Mouse (Mus musculus) midbrain, embryonic 15.5 days (tissue): Measurements from ENCODE around the gene Matn1. TPM values are rescaled to one million over a fixed set of nuclear protein-coding genes. Genes with fewer than 3 reads are reported as not detected.

Experiments
- ATAC-seq: fragments of 200-750 bp; cut with Nextera tagmentation; replicated peaks from 2 replicates; pipeline ENCODE4 v1.8.0; 2017; ENCODE audit warnings: moderate TSS enrichment
- H3K27ac ChIP-seq: fragments of 300-500 bp; sonication (generic); 2 replicates; pipeline ENCODE4 v1.5.1; 2015; ENCODE audit warnings: mild to moderate bottlenecking, inconsistent platforms
- H3K27me3 ChIP-seq: fragments of 300-500 bp; sonication (generic); replicated peaks from 2 replicates; pipeline ENCODE4 v1.6.1; 2015; ENCODE audit warnings: inconsistent platforms
- H3K36me3 ChIP-seq: fragments of 300-500 bp; sonication (generic); replicated peaks from 2 replicates; pipeline ENCODE4 v1.6.1; 2015; ENCODE audit warnings: inconsistent platforms
- H3K4me1 ChIP-seq: fragments of 300-500 bp; sonication (generic); 2 replicates; pipeline ENCODE4 v1.6.1; 2015; ENCODE audit warnings: inconsistent platforms
- H3K4me2 ChIP-seq: fragments of 300-500 bp; sonication (generic); 2 replicates; pipeline ENCODE4 v1.6.1; 2015; ENCODE audit warnings: inconsistent platforms, mild to moderate bottlenecking, moderate library complexity
- H3K4me3 ChIP-seq: fragments of 300-500 bp; sonication (generic); 2 replicates; pipeline ENCODE4 v1.5.1; 2015; ENCODE audit warnings: mild to moderate bottlenecking, inconsistent platforms
- H3K9ac ChIP-seq: fragments of 300-500 bp; sonication (generic); 2 replicates; pipeline ENCODE4 v1.6.1; 2015; ENCODE audit warnings: mild to moderate bottlenecking, inconsistent platforms
- H3K9me3 ChIP-seq: fragments of 300-500 bp; sonication (generic); 2 replicates; pipeline ENCODE4 v1.6.1; 2016; ENCODE audit warnings: inconsistent platforms
- WGBS: fragments of 180-500 bp; shearing (Covaris S2); methylation state at CpG from one replicate; pipeline ENCODE4 v1.1.7; 2015; ENCODE audit warnings: mixed read lengths; 5-methylcytosine and 5-hydroxymethylcytosine counted together
- polyA plus RNA-seq: library from polyadenylated mRNA; unstranded; fragments of >200 nt; fragmentation: Nextera tagmentation; extraction: Ambion mirVana; gene quantifications from 2 replicates; pipeline ENCODE4 v1.2.1, GENCODE M21; 2015

Gene Matn1
- polyA plus RNA-seq, 1 experiment from 2014 or later, result 0.32 TPM

DNA sequence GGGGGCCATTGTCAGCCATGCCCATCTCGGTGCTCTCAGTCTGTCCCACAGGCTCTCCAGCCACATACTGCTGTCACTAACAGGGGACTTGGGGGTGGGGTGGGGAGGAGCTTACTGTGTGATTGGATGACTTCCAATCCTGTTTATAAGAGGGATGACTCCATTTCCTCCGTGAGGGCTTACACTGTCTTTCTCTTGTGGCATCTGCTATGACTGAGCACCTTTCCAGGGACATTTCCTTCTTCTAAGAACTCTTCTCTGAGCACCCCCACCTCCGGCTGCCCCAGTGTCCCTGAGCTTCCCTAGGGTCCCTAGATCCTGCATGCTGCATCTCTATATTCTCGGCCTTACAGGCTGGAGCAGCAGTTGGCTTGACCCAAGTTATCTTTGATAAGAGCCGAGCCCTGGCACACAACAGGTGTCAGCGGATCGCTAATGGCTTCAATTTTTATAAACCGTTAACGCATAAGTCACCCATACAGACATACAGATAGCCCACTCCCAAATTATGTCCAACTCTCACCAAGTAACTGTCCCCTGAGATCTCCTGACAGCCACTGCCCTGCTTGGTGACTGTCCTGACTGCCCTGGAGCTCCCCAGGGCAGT, 24.3 kb upstream of the Matn1 start:
- Histone ChIP-seq H3K4me1 (0 out of 2 replicates have a peak, but pooled peaks cover 6% of the 10 kb centered on the region), H3K4me2 (no peak overlapping the region), H3K9me3 (no peaks in the 10 kb centered on the region), H3K27me3 (no peaks in the 10 kb centered on the region), H3K4me3 (no peak overlapping the region), H3K36me3 (no peaks in the 10 kb centered on the region), H3K9ac (no peak overlapping the region), H3K27ac (no peak overlapping the region)
- no peak for ATAC-seq
- 65% methylated on average over 9 of the region's 9 CpGs for WGBS

DNA sequence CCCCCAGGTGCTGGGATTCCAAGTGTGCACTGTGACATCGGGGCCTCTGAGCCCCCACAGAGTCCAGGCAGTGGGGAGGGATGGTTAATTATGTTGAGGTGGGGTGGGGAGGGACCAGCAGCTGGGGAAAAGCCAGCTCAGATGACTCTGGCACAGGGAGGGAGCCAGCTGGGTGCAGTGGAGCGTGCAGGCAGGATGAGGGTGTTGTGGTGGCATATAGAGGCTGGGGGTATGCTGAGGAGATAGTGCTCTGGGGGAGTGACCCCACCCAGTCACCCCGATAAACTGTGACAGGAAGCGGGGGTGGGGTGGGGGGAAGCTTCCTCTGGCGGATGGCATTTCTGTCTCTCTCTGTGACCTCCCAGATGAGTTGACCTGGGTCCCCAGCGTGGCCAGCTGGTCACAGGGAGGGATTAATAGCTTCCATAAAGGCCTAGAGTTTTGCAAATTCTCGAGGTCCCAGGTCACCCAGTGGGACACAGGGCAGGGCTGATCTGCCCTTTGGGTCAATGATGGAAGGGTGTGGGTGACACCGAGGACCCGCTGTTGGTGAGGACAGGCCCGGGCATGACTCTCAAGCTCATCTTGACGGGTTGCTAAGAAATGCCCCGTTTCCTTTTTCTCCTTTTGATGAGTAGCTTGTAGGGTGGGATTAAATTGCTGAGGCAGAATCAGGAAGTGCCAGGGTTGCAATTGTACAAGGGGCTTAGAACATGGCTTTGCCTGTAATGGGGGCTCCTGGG, 23.1 kb upstream of the Matn1 start:
- no peak; the same call in 1 of the 2 replicates for ATAC-seq
- Histone ChIP-seq H3K9ac (no peak overlapping the region), H3K27me3 (no peaks in the 10 kb centered on the region), H3K4me2 (no peak overlapping the region), H3K4me1 (0 out of 2 replicates have a peak, but pooled peaks cover 6% of the 10 kb centered on the region), H3K27ac (no peak overlapping the region), H3K36me3 (no peaks in the 10 kb centered on the region), H3K9me3 (no peaks in the 10 kb centered on the region), H3K4me3 (no peak overlapping the region)
- 33% methylated on average over 12 of the region's 12 CpGs for WGBS

DNA sequence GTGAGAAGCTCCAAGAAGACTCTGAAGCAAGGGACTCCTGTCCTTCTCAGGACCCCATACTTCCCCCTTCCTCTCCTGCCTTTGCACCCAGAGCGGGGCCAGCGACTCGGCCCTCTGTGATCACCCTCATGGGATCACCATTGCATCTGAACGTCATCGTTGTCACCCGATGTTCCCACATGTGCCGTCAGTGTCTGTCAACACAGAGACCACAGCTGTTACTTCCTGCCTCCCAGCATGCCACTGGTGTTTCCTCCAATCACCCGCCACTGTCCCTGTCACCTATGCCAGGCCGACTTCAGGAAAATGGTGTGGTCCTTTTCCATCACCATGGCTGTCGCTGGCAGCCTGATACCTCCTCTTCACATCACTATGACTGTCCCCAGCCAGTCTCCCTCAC, 22.2 kb upstream of the Matn1 start:
- ATAC-seq, result no peak
- H3K36me3 ChIP-seq, result no peaks in the 10 kb centered on the region
- no peak overlapping the region for H3K4me2 ChIP-seq
- H3K4me1 ChIP-seq, result 0 out of 2 replicates have a peak, but pooled peaks cover 6% of the 10 kb centered on the region
- H3K27ac ChIP-seq, result no peak overlapping the region
- 83% methylated on average over 10 of the region's 10 CpGs for WGBS
- H3K9ac ChIP-seq, result no peak overlapping the region
- no peaks in the 10 kb centered on the region for H3K9me3 ChIP-seq
- H3K4me3 ChIP-seq, result no peak overlapping the region
- H3K27me3 ChIP-seq, result no peaks in the 10 kb centered on the region

DNA sequence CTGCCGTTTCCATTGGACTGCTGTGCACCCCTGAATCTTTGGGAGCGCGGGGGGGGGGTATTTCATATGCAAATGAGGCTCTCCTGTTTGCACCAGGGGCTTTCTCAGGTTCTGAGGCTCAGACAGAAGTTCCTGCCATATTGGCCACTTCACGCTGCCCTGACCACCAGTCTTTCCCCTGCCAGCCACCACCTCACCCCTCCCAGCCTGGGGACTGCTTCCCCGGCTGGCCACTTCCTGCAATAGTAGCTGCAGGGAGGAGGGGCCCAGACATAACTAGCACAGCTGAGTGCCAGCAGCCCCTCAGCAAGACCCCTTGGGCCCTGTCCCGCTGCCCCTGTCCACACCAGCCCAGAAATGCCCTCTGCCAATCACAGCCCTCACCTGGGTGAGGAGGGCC, 17.9 kb upstream of the Matn1 start:
- WGBS, result 65% methylated on average over 6 of the region's 6 CpGs
- Histone ChIP-seq H3K4me2 (no peak overlapping the region), H3K9ac (no peak overlapping the region), H3K27ac (no peak overlapping the region), H3K4me3 (no peak overlapping the region), H3K36me3 (no peaks in the 10 kb centered on the region), H3K4me1 (no peaks in the 10 kb centered on the region), H3K27me3 (no peaks in the 10 kb centered on the region), H3K9me3 (no peaks in the 10 kb centered on the region)
- ATAC-seq, result no peak

DNA sequence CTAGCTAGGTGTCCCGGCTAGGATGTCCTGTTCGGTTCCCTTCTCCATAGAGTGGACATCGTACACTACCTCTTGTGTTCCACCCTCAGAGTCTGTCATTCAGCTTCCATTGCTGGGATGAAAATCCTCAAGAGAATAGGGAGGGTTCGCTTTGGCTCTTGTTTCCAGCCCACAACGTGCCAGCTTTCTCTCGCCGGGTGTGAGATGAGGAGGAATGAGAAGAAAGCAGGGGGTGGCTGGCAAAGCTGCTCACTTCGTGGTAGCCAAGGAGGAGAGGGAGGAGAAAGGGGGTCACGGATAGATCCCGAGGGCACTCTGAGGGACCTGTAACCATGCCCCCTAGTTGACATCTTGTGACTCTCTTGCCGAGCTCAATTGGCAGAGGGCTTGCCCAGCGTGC, 16.4 kb upstream of the Matn1 start:
- H3K27ac ChIP-seq, result no peak overlapping the region
- no peak for ATAC-seq
- 86% methylated on average over 12 of the region's 12 CpGs for WGBS
- no peak overlapping the region for H3K4me2 ChIP-seq
- no peak overlapping the region for H3K4me3 ChIP-seq
- no peaks in the 10 kb centered on the region for H3K27me3 ChIP-seq
- H3K36me3 ChIP-seq, result no peaks in the 10 kb centered on the region
- H3K9me3 ChIP-seq, result no peaks in the 10 kb centered on the region
- H3K9ac ChIP-seq, result no peak overlapping the region
- no peaks in the 10 kb centered on the region for H3K4me1 ChIP-seq

DNA sequence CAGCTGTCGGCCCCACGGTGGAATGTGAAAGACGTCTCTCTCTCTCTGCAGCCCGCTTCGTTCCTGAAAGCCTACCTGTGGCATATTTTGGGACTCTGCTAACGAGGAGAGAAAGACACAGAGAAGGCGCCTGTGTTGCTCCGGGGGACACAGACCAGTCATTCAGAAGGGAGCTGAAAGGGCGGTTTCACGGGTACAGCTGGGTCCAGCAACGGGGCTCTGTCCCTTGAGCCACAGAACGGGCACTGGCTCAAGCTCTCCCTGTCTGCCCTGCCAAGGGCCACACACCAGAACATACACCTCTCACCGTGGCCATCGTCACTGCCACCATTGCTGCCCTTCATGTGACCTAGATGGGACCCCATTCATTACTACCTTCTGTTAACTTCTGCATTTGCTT, 1.5 kb upstream of the Matn1 start:
- no peak for ATAC-seq
- 65% methylated on average over 14 of the region's 14 CpGs for WGBS
- Histone ChIP-seq H3K4me3 (no peak overlapping the region), H3K27ac (no peak overlapping the region), H3K36me3 (no peaks in the 10 kb centered on the region), H3K4me2 (no peak overlapping the region), H3K9ac (no peak overlapping the region), H3K9me3 (no peaks in the 10 kb centered on the region), H3K27me3 (no peaks in the 10 kb centered on the region), H3K4me1 (0 out of 2 replicates have a peak, but pooled peaks cover 3% of the 10 kb centered on the region)

DNA sequence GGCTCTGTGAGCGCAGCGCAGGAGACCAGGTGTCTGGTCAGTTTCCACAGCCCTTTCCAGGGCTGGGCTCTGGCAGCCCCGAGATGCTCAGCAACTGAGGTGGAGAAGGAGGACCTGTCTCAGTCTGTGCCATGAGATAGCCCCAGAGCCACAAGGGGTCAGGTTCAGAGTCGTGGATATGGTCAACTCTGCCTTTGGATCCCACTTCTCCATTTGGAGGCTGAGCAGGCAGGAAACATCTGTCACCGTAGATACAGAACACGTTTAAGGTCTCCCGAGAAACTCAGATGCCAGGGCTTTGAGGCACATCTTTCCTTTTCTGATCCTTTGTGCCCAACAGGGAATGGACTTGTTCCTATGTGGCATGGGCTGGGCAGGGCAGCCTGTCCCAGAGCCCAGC, 594 bp downstream of the Matn1 start:
- Histone ChIP-seq H3K4me3 (no peak overlapping the region), H3K27me3 (no peaks in the 10 kb centered on the region), H3K9me3 (no peaks in the 10 kb centered on the region), H3K9ac (no peak overlapping the region), H3K4me2 (no peak overlapping the region), H3K4me1 (0 out of 2 replicates have a peak, but pooled peaks cover 3% of the 10 kb centered on the region), H3K27ac (no peak overlapping the region), H3K36me3 (no peaks in the 10 kb centered on the region)
- WGBS, result 76% methylated on average over 7 of the region's 7 CpGs
- ATAC-seq, result no peak

DNA sequence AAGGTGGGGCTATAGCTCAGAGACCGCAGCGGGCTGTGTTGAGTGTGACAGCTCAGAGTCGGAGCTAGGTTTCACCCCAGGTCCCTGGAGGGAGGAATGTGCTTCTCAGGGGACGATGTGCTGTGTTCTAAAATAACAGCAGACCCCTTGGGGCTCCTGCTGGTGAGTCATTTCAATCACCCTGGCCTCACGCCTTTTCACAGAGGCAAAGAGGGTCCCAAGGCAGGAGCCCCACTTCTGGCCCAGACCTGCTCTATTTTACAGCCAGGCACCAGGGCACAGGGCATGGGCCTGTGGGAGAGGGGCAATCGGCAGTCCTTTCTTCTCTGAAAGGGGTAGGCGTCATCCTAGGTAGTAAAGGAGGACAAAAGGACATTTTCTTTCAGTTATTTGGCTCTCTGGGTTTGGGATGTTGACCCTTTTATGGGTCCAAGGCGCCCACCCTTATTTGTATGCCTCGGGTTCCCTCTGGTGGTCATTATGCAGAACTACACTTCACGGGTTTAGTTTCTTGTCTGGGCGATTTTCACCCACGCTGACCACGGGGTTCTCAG, 3.0 kb downstream of the Matn1 start:
- no peaks in the 10 kb centered on the region for H3K27me3 ChIP-seq
- 0 out of 2 replicates have a peak, but pooled peaks have one; percentile 37 for ATAC-seq
- no peak overlapping the region for H3K4me2 ChIP-seq
- WGBS, result 22% methylated on average over 13 of the region's 13 CpGs
- 0 out of 2 replicates have a peak, but pooled peaks cover 3% of the 10 kb centered on the region for H3K4me1 ChIP-seq
- no peaks in the 10 kb centered on the region for H3K9me3 ChIP-seq
- H3K9ac ChIP-seq, result no peak overlapping the region
- H3K27ac ChIP-seq, result no peak overlapping the region
- no peak overlapping the region for H3K4me3 ChIP-seq
- no peaks in the 10 kb centered on the region for H3K36me3 ChIP-seq

DNA sequence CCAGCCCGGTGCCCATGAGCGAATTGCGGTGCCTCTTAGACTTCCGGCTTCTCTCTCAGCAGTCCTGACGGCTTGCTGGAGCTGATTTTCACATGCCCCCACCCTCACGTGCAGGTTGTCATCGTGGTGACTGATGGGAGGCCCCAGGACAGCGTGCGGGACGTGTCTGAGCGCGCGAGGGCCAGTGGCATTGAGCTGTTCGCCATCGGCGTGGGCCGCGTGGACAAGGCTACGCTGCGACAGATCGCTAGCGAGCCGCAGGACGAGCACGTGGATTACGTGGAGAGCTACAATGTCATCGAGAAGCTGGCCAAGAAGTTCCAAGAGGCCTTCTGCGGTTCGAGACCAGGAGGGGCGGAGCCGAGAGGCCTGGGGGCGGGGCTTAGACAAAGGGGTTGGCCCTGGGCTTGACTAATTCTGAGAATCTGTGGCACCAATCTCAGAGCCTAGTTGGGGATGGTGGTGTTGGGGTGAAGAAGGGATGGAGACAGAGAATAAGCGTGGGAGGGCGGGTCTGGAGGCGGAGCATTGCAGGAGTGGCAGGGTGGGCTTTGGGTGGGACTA, 5.7 kb downstream of the Matn1 start:
- no peak overlapping the region for H3K27ac ChIP-seq
- H3K9ac ChIP-seq, result no peak overlapping the region
- H3K27me3 ChIP-seq, result no peaks in the 10 kb centered on the region
- H3K9me3 ChIP-seq, result no peaks in the 10 kb centered on the region
- 0 out of 2 replicates have a peak, but pooled peaks cover 3% of the 10 kb centered on the region for H3K4me1 ChIP-seq
- no peaks in the 10 kb centered on the region for H3K36me3 ChIP-seq
- H3K4me3 ChIP-seq, result no peak overlapping the region
- H3K4me2 ChIP-seq, result no peak overlapping the region
- no peak for ATAC-seq
- WGBS, result 87% methylated on average over 35 of the region's 35 CpGs

DNA sequence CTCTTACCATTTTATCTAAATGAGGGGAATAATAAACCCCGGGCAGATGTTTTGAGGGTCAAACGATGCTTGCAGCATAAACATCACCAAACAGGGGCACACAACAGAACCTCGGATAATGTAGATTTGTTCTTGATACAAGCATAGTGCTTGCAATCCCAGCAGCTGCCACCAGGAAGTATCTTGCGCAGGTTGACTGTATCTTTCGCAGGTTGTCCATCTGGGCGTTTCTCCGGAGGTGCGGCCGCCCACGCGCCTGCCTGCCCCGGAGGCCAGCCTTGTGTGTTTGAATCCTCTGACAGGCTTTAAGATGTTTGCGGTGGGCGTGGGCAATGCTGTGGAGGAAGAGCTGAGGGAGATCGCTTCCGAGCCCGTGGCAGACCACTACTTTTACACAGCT, 8.3 kb downstream of the Matn1 start:
- 56% methylated on average over 17 of the region's 17 CpGs for WGBS
- no peak for ATAC-seq
- Histone ChIP-seq H3K4me3 (no peak overlapping the region), H3K27ac (no peak overlapping the region), H3K4me2 (no peak overlapping the region), H3K36me3 (no peaks in the 10 kb centered on the region), H3K9me3 (no peaks in the 10 kb centered on the region), H3K9ac (no peak overlapping the region), H3K27me3 (no peaks in the 10 kb centered on the region), H3K4me1 (no peaks in the 10 kb centered on the region)

DNA sequence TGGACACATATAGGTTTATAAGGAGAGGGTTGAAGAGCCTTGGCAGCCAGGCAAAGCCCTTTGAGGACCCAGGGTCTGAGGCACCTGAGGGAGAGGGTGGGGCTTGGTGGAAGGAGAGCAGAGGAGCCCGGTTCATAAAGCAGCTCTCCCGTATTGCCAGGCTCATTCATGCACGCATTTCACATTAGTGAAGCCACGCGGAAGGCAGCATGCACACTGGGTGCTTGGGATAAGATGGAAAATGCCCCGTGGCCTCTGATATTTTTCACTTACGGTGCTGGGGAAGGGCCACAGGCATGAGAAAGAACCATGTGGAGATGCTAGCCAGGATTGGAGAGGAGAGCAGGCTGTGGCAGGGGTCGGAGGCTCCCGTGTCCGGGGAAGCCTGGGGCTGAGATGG, 13.0 kb downstream of the Matn1 start:
- Histone ChIP-seq H3K4me3 (no peak overlapping the region), H3K27ac (no peak overlapping the region), H3K27me3 (no peaks in the 10 kb centered on the region), H3K4me1 (peaks cover 8% of the 10 kb centered on the region), H3K9me3 (no peaks in the 10 kb centered on the region), H3K9ac (no peak overlapping the region), H3K36me3 (no peaks in the 10 kb centered on the region), H3K4me2 (no peak overlapping the region)
- ATAC-seq, result no peak
- WGBS, result 71% methylated on average over 10 of the region's 10 CpGs

DNA sequence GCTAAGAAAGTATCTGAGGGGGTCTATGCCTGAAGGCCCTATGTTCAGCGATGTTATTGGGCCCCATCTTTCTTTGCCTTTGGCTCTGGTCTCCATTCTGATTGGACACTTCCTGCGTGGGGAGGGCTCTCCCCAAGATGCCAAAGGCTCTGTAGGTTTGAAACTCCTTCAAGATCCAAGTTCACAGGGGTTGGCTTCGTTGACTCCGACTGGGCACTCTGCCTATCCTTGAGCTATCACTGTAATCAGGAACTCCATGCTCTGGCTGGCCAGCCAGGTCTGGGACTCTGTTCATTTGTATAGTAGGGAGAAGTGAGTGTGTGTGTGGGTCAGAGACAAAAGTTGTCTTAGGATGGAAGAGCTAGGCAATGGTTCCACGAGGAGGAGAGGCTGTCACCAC, 14.6 kb downstream of the Matn1 start:
- no peaks in the 10 kb centered on the region for H3K36me3 ChIP-seq
- H3K9ac ChIP-seq, result no peak overlapping the region
- H3K4me3 ChIP-seq, result no peak overlapping the region
- ATAC-seq, result no peak
- H3K4me1 ChIP-seq, result peaks cover 8% of the 10 kb centered on the region
- 71% methylated on average over 5 of the region's 5 CpGs for WGBS
- H3K9me3 ChIP-seq, result no peaks in the 10 kb centered on the region
- H3K27me3 ChIP-seq, result no peaks in the 10 kb centered on the region
- no peak overlapping the region for H3K4me2 ChIP-seq
- H3K27ac ChIP-seq, result no peak overlapping the region
